Mouse (Mus musculus) MEL (cell line): ENCODE results near the gene Ankrd33b. TPM values are rescaled to one million over a fixed set of nuclear protein-coding genes. Genes with fewer than 3 reads are reported as not detected.

ENCODE experiments used
- DNase-seq: peaks from one replicate; pipeline ENCODE4 v3.0.0; 2011; ENCODE audit warnings: low read depth, low spot score
- H3K27ac ChIP-seq: 2 replicates; pipeline ENCODE4 v1.5.1; 2012; ENCODE audit warnings: low read depth, mild to moderate bottlenecking, control low read depth, low read length, moderate library complexity; ENCODE audit not compliant: control insufficient read depth
- H3K27me3 ChIP-seq, 2 experiments: fragments of 150-350 bp in 1 of 2; sonication (generic) in 1 of 2; 2 replicates each; pipeline ENCODE4 v1.6.1; 2012; ENCODE audit warnings: low read length in 2 of 2, mild to moderate bottlenecking in 2 of 2, improper control_type of control experiment in 1 of 2, moderate library complexity in 1 of 2; ENCODE audit not compliant: insufficient read depth in 2 of 2, control insufficient read depth in 1 of 2
- H3K36me3 ChIP-seq, 2 experiments: 2 replicates each; pipeline ENCODE4 v1.6.1; 2012 to 2014; ENCODE audit warnings: low read length in 2 of 2, improper control_type of control experiment in 1 of 2, inconsistent platforms in 1 of 2, mild to moderate bottlenecking in 1 of 2; ENCODE audit not compliant: insufficient read depth in 2 of 2, control insufficient read depth in 1 of 2
- H3K4me1 ChIP-seq, 2 experiments: fragments of 150-350 bp in 1 of 2; sonication (generic) in 1 of 2; 2 replicates each; pipeline ENCODE4 v1.6.1; 2012; ENCODE audit warnings: low read length in 2 of 2, improper control_type of control experiment in 1 of 2, mild to moderate bottlenecking in 1 of 2; ENCODE audit not compliant: insufficient read depth in 2 of 2, control insufficient read depth in 1 of 2
- H3K4me3 ChIP-seq, 2 experiments: fragments of 150-350 bp in 1 of 2; sonication (generic) in 1 of 2; 2 replicates each; pipeline ENCODE4 v1.5.1; 2012; ENCODE audit warnings: low read depth in 2 of 2, low read length in 2 of 2, mild to moderate bottlenecking in 2 of 2, moderate library complexity in 2 of 2, control low read depth in 1 of 2, improper control_type of control experiment in 1 of 2; ENCODE audit not compliant: control insufficient read depth in 1 of 2, insufficient read depth in 1 of 2
- H3K79me2 ChIP-seq: 2 replicates; pipeline ENCODE4 v1.6.1; 2012; ENCODE audit warnings: mild to moderate bottlenecking, low read length, moderate library complexity; ENCODE audit not compliant: control insufficient read depth, poor library complexity, insufficient read depth
- H3K9ac ChIP-seq: 2 replicates; pipeline ENCODE4 v1.6.1; 2012; ENCODE audit warnings: low read depth, mild to moderate bottlenecking, control low read depth, low read length, moderate library complexity; ENCODE audit not compliant: control insufficient read depth, poor library complexity, severe bottlenecking
- H3K9me3 ChIP-seq: fragments of 150-350 bp; sonication (generic); replicated peaks from 2 replicates; pipeline ENCODE4 v1.6.1; 2012; ENCODE audit warnings: mild to moderate bottlenecking, low read length, improper control_type of control experiment, moderate library complexity; ENCODE audit not compliant: insufficient read depth
- BHLHE40 ChIP-seq: IDR thresholded peaks from 2 replicates; pipeline ENCODE4 v1.6.1; 2012; ENCODE audit warnings: low read depth, mild to moderate bottlenecking, inconsistent platforms, low read length, improper control_type of control experiment, borderline replicate concordance
- CTCF ChIP-seq, 3 experiments: IDR thresholded peaks in 2 of 3; conservative IDR thresholded peaks in 1 of 3; 2 replicates each; pipeline ENCODE4 v1.5.1; 2011 to 2012; ENCODE audit warnings: low read length in 3 of 3, low read depth in 2 of 3, mild to moderate bottlenecking in 2 of 3, improper control_type of control experiment in 1 of 3, inconsistent platforms in 1 of 3, mixed read lengths in 1 of 3, moderate library complexity in 1 of 3; ENCODE audit not compliant: control insufficient read depth in 1 of 3, insufficient read depth in 1 of 3, poor library complexity in 1 of 3, severe bottlenecking in 1 of 3
- EP300 ChIP-seq, 2 experiments: IDR thresholded peaks; 2 replicates each; pipeline ENCODE4 v1.6.1; 2011; ENCODE audit warnings: improper control_type of control experiment in 2 of 2, low read length in 2 of 2, low read depth in 1 of 2, mild to moderate bottlenecking in 1 of 2
- ETS1 ChIP-seq: IDR thresholded peaks from 2 replicates; pipeline ENCODE4 v1.6.1; 2012; ENCODE audit warnings: low read depth, mild to moderate bottlenecking, inconsistent platforms, low read length, improper control_type of control experiment, moderate library complexity
- GATA1 ChIP-seq: IDR thresholded peaks from 2 replicates; pipeline ENCODE4 v1.6.1; 2011; ENCODE audit warnings: low read depth, low read length, improper control_type of control experiment
- HCFC1 ChIP-seq: IDR thresholded peaks from 2 replicates; pipeline ENCODE4 v1.6.1; 2012; ENCODE audit warnings: low read depth, mild to moderate bottlenecking, inconsistent platforms, low read length, improper control_type of control experiment, moderate library complexity
- JUND ChIP-seq: IDR thresholded peaks from 2 replicates; pipeline ENCODE4 v1.6.1; 2011; ENCODE audit warnings: low read depth, mild to moderate bottlenecking, improper control_type of control experiment, low read length
- MAZ ChIP-seq: IDR thresholded peaks from 2 replicates; pipeline ENCODE4 v1.6.1; 2012; ENCODE audit warnings: low read depth, mild to moderate bottlenecking, inconsistent platforms, low read length, improper control_type of control experiment
- MEF2A ChIP-seq: IDR thresholded peaks from 2 replicates; pipeline ENCODE4 v1.6.1; 2014; ENCODE audit warnings: low read depth, mild to moderate bottlenecking, inconsistent platforms, low read length, improper control_type of control experiment; ENCODE audit not compliant: poor library complexity, insufficient replicate concordance, severe bottlenecking; ENCODE audit errors: extremely low read depth
- MYC ChIP-seq: IDR thresholded peaks from 2 replicates; pipeline ENCODE4 v1.6.1; 2011; ENCODE audit warnings: low read depth, mild to moderate bottlenecking, low read length, improper control_type of control experiment, moderate library complexity
- NRF1 ChIP-seq: IDR thresholded peaks from 2 replicates; pipeline ENCODE4 v1.6.1; 2014; ENCODE audit warnings: low read depth, mild to moderate bottlenecking, inconsistent platforms, low read length, improper control_type of control experiment, moderate library complexity; ENCODE audit not compliant: poor library complexity, insufficient read depth, severe bottlenecking
- POLR2AphosphoS5 ChIP-seq: IDR thresholded peaks from 2 replicates; pipeline ENCODE4 v1.6.1; 2012; ENCODE audit warnings: low read depth, borderline replicate concordance, mild to moderate bottlenecking, inconsistent platforms, low read length, moderate library complexity, mixed read lengths
- RAD21 ChIP-seq: IDR thresholded peaks from 2 replicates; pipeline ENCODE4 v1.6.1; 2011; ENCODE audit warnings: mild to moderate bottlenecking, low read depth, low read length, improper control_type of control experiment
- SIN3A ChIP-seq: IDR thresholded peaks from 2 replicates; pipeline ENCODE4 v1.6.1; 2012; ENCODE audit warnings: low read length, improper control_type of control experiment, inconsistent platforms
- SMC3 ChIP-seq: IDR thresholded peaks from 2 replicates; pipeline ENCODE4 v1.6.1; 2011; ENCODE audit warnings: low read depth, low read length, improper control_type of control experiment
- TAL1 ChIP-seq: IDR thresholded peaks from 2 replicates; pipeline ENCODE4 v1.6.1; 2012; ENCODE audit warnings: mild to moderate bottlenecking, inconsistent platforms, low read length, moderate library complexity, mixed read lengths
- USF1 ChIP-seq: IDR thresholded peaks from 2 replicates; pipeline ENCODE4 v1.6.1; 2014; ENCODE audit warnings: low read depth, mild to moderate bottlenecking, inconsistent platforms, low read length, improper control_type of control experiment, moderate library complexity
- ZC3H11A ChIP-seq: IDR thresholded peaks from 2 replicates; pipeline ENCODE4 v1.6.1; 2012; ENCODE audit warnings: low read depth, mild to moderate bottlenecking, inconsistent platforms, low read length, improper control_type of control experiment
- ZKSCAN1 ChIP-seq: IDR thresholded peaks from 2 replicates; pipeline ENCODE4 v1.6.1; 2012; ENCODE audit warnings: low read depth, mild to moderate bottlenecking, inconsistent platforms, low read length, improper control_type of control experiment, moderate library complexity
- polyA plus RNA-seq, 2 experiments: library from polyadenylated mRNA; stranded (reverse) in 1 of 2; unstranded in 1 of 2; fragments of >175 nt in 1 of 2; fragments of >200 nt in 1 of 2; gene quantifications; 2 replicates each; pipeline versions ENCODE4 v1.2.1 to v1.2.4; 2012; ENCODE audit warnings: low replicate concordance in 2 of 2, low read depth in 1 of 2; ENCODE audit not compliant: insufficient read length in 2 of 2, insufficient read depth in 1 of 2, missing spikeins in 1 of 2
- total RNA-seq: library from RNA; depleted of rRNA; stranded (reverse); fragments of 300-350 nt; gene quantifications from 2 replicates; pipeline ENCODE4 v1.2.3, GENCODE M21; 2012

Ankrd33b gene
- total and polyA plus RNA-seq, 3 experiments = 11.1 to 16.1 TPM; not detected in 1

DNA sequence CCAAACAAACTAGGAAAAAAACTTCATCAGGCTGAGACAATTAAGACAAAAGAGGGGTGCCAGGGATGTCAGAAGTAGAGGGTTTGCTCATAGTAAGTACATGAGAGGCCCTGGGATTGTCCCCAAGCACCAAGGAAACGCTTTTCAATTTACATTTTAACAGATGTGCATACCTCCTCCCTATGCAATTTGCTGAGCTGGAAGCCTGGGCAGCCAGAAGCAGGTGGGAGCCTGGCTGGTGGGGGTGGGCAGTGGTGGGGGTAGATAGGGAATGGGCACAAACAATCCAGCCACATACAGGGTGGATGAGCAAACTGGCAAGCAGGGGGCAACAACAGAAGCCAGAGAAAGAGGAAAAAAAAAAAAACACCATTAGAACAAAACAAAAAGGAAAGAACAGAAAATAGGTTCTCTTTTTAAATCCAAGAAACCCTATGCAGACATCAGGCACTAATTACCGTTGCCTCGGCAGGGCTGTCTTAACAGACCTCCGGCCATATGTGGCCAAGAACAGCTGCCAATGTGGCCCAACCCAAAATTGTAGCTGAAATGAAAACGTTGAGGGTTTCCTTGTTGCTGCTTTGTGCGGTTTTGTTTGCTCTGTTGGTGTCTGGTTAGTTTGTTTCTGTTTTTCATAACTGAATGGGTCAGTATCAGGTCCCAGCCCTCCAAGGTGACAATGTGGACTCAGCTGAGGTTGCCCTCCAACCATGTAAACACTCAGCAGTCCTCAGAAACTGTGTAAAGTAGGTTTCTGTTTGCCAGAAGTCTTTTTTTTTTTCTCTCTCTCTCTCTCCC, 49.2 kb downstream of the Ankrd33b start:
- DNase-seq = no peak
- no peak for TF ChIP-seq NRF1
- TF ChIP-seq SMC3 = no peak
- no peak for TF ChIP-seq BHLHE40
- TF ChIP-seq TAL1 = no peak
- TF ChIP-seq CTCF (IDR thresholded peaks at IDR 0.05 in 2 of 3, conservative IDR thresholded peaks at IDR 0.05 in 1 of 3; ENCODE audit: control insufficient read depth in 1 of 3, insufficient read depth in 1 of 3, low read depth in 2 of 3, low read length in 3 of 3, poor library complexity in 1 of 3, severe bottlenecking in 1 of 3) = no peak
- no peak for TF ChIP-seq SIN3A
- no peak for TF ChIP-seq EP300 (IDR thresholded peaks at IDR 0.05; ENCODE audit: low read depth in 1 of 2, low read length in 2 of 2)
- no peak for TF ChIP-seq JUND
- TF ChIP-seq MEF2A = no peak
- no peak for TF ChIP-seq GATA1
- no peak for TF ChIP-seq USF1
- no peak for TF ChIP-seq RAD21
- no peak for TF ChIP-seq MAZ
- TF ChIP-seq ZKSCAN1 = no peak
- no peak for TF ChIP-seq HCFC1
- TF ChIP-seq ETS1 = no peak
- TF ChIP-seq POLR2AphosphoS5 = no peak
- no peak for TF ChIP-seq ZC3H11A
- no peak for TF ChIP-seq MYC

More for the DNA sequence above, 49.2 kb downstream of the Ankrd33b start:
- H3K27ac ChIP-seq = no peak overlapping the region
- H3K9me3 ChIP-seq = no peaks in the 10 kb centered on the region
- no peaks in the 10 kb centered on the region for H3K79me2 ChIP-seq
- no peaks in the 10 kb centered on the region for H3K27me3 ChIP-seq
- H3K4me3 ChIP-seq = no peak overlapping the region
- H3K4me1 ChIP-seq = no peaks in the 10 kb centered on the region
- H3K9ac ChIP-seq = no peak overlapping the region
- no peaks in the 10 kb centered on the region for H3K36me3 ChIP-seq
